Mouse (Mus musculus) hindbrain, embryonic 10.5 days (tissue): ENCODE data around the gene 4930519G04Rik. TPM values are rescaled to one million over a fixed set of nuclear protein-coding genes. Genes with fewer than 3 reads are reported as not detected.

ENCODE experiments used
- DNase-seq: peaks from one replicate; pipeline ENCODE4 v3.0.0-alpha.2; 2017; ENCODE audit warnings: low spot score
- H3K27ac ChIP-seq: fragments of 300-500 bp; sonication (generic); 2 replicates; pipeline ENCODE4 v1.5.1; 2016; ENCODE audit warnings: mild to moderate bottlenecking, moderate library complexity
- H3K27me3 ChIP-seq: fragments of 300-500 bp; sonication (generic); 2 replicates; pipeline ENCODE4 v1.6.1; 2016; ENCODE audit warnings: mild to moderate bottlenecking; ENCODE audit not compliant: poor library complexity, insufficient read depth, severe bottlenecking
- H3K36me3 ChIP-seq: fragments of 300-500 bp; sonication (generic); 2 replicates; pipeline ENCODE4 v1.6.1; 2016; ENCODE audit warnings: mild to moderate bottlenecking, moderate library complexity
- H3K4me1 ChIP-seq: fragments of 300-500 bp; sonication (generic); replicated peaks from 2 replicates; pipeline ENCODE4 v1.6.1; 2016; ENCODE audit warnings: mild to moderate bottlenecking
- H3K4me3 ChIP-seq: fragments of 300-500 bp; sonication (generic); 2 replicates; pipeline ENCODE4 v1.5.1; 2016; ENCODE audit warnings: mild to moderate bottlenecking, moderate library complexity
- H3K9me3 ChIP-seq: fragments of 300-500 bp; sonication (generic); 2 replicates; pipeline ENCODE4 v1.6.1; 2016; ENCODE audit warnings: mild to moderate bottlenecking, moderate library complexity
- WGBS: fragments of 180-500 bp; shearing (Covaris S2); methylation state at CpG from one replicate; pipeline ENCODE4 v1.1.7; 2016; 5-methylcytosine and 5-hydroxymethylcytosine counted together
- polyA plus RNA-seq: library from polyadenylated mRNA; unstranded; fragments of >200 nt; fragmentation: Nextera tagmentation; extraction: Ambion mirVana; gene quantifications from 2 replicates; pipeline ENCODE4 v1.2.1, GENCODE M21; 2016

Gene 4930519G04Rik
- polyA plus RNA-seq, 1 experiment from 2014 or later = not detected

DNA sequence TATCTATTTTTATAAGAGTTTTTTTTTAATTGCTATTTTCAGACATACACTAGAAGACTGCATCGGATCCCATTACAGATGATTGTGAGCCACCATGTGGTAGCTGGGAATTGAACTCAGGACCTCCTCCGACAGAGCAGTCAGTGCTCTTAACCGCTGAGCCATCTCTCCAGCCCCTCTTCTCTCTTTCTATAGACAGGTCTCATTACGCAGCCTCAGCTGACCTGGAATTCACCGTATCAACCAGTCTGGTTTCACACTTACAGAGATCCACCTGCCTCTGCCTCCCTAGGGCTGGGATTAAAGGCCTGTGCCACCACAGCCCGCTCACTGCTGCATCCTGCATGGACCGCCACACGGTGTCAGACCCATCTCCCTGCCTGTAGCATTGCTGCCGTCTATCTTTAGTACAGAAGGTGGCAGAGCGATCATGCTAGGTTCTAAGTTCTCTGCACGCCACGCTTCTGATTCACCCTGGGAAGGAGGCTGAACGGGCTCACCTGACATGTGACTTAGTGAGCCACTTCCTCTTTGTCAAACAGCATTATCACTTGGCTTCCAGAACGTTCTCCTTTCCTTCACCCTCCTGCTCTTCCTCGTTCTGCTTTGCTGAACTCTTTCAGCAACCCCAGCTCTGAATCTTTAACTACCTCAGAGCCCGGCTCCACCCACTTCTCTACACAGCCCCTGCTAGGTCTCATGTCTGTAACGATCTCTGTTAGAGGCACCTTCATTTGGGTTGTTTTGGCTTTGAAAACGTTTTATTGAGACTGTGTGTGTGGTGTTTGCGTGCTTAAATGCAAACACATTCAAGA lies 68.3 kb downstream of the 4930519G04Rik start:
- WGBS = 82% methylated on average over 19 of the region's 19 CpGs

GRCm38 (mm10) chr5:114922366-114922731 lies 68.9 kb downstream of the 4930519G04Rik start:
- no peak for DNase-seq
- WGBS = 68% methylated on average over 10 of the region's 10 CpGs
- Histone ChIP-seq H3K4me3 (no peak overlapping the region), H3K36me3 (no peaks in the 10 kb centered on the region), H3K27ac (no peak overlapping the region), H3K9me3 (no peaks in the 10 kb centered on the region), H3K27me3 (no peaks in the 10 kb centered on the region), H3K4me1 (peaks cover 10% of the 10 kb centered on the region; the same call in 1 of the 2 replicates)

More for the DNA sequence above, 68.3 kb downstream of the 4930519G04Rik start:
- Histone ChIP-seq H3K27ac (no peak overlapping the region), H3K4me3 (no peak overlapping the region), H3K27me3 (no peaks in the 10 kb centered on the region), H3K4me1 (peaks cover 10% of the 10 kb centered on the region; the same call in 1 of the 2 replicates), H3K9me3 (no peaks in the 10 kb centered on the region), H3K36me3 (no peaks in the 10 kb centered on the region)
- no peak for DNase-seq

GRCm38 (mm10) chr5:114922998-114923473 lies 69.6 kb downstream of the 4930519G04Rik start, which contains the start of gene Oasl1:
Gene Oasl1 (plus strand): TSS chr5:114923240.
- Histone ChIP-seq H3K36me3 (no peaks in the 10 kb centered on the region), H3K4me1 (peaks cover 10% of the 10 kb centered on the region; the same call in 1 of the 2 replicates), H3K27me3 (no peaks in the 10 kb centered on the region), H3K27ac (no peak within 1 kb of the TSS), H3K4me3 (no peak within 1 kb of the TSS), H3K9me3 (no peaks in the 10 kb centered on the region)
- WGBS = 72% methylated on average over 15 of the region's 15 CpGs
- no peak for DNase-seq

DNA sequence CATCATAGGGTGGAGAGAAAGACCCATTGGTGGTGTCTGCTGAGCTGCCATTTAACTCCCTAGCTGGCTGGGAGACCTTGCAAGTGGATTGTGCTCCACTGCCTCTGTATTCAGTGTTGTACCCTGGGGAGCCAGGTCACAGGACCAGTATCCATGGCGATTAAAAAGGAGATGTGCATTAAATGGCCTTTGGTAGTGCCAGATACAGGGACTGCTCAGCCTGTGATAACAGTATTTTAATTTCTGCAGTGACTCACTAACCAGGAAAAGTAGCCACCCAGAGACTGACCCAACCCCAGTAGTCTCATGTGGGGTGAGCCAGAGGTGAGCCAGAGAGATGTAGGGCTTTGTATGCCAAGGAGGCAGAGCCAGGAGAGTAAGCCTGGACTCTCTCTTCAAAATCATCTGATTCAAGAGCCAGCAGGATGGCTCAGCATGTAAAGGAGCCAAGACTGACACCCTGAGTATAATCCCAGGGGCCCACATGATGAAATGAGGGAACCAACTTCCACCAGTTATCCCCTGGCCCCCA lies 72.8 kb downstream of the 4930519G04Rik start:
- H3K9me3 ChIP-seq = no peaks in the 10 kb centered on the region
- no peak overlapping the region for H3K27ac ChIP-seq
- WGBS = 65% methylated on average over 1 of the region's 1 CpGs
- no peaks in the 10 kb centered on the region for H3K36me3 ChIP-seq
- no peaks in the 10 kb centered on the region for H3K27me3 ChIP-seq
- no peak for DNase-seq
- H3K4me1 ChIP-seq = peaks cover 10% of the 10 kb centered on the region; the same call in 1 of the 2 replicates
- no peak overlapping the region for H3K4me3 ChIP-seq

- Histone ChIP-seq H3K27ac (no peak overlapping the region), H3K4me3 (no peak overlapping the region), H3K4me1 (peaks cover 10% of the 10 kb centered on the region; the same call in 1 of the 2 replicates), H3K9me3 (no peaks in the 10 kb centered on the region), H3K27me3 (no peaks in the 10 kb centered on the region), H3K36me3 (no peaks in the 10 kb centered on the region)
- 79% methylated on average over 9 of the region's 9 CpGs for WGBS
- no peak for DNase-seq
These were observed 73.3 kb downstream of the 4930519G04Rik start for GRCm38 (mm10) chr5:114926753-114927152.

- H3K4me3 ChIP-seq = no peak overlapping the region
- no peak for DNase-seq
- H3K4me1 ChIP-seq = peaks cover 14% of the 10 kb centered on the region; the same call in 1 of the 2 replicates
- no peak overlapping the region for H3K27ac ChIP-seq
- no peaks in the 10 kb centered on the region for H3K9me3 ChIP-seq
- WGBS = 66% methylated on average over 5 of the region's 5 CpGs
- H3K27me3 ChIP-seq = no peaks in the 10 kb centered on the region
- H3K36me3 ChIP-seq = no peaks in the 10 kb centered on the region
These were observed 78.2 kb downstream of the 4930519G04Rik start for GRCm38 (mm10) chr5:114931626-114932025.

DNA sequence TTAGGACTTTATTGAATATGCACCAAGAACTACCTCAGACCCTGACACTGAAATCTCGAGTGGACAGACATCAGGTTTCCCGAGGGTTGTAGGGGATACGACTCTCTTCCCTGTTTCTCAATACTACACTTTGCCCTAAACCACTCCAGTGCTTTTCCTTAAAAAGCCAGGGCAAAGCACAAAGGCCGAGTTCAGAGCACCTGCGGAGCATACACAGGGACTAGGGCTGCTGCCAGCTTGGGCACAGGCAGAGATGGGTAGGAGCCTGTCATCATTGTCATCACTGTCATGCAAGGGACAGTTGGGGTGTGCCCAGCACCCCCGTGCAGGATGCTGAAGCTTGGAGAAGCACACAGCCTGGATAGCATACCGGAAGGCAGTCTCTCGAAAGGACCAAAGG lies 79.7 kb downstream of the 4930519G04Rik start:
- peaks cover 21% of the 10 kb centered on the region; the same call in 1 of the 2 replicates for H3K4me1 ChIP-seq
- no peak overlapping the region for H3K27ac ChIP-seq
- WGBS = 83% methylated on average over 8 of the region's 8 CpGs
- H3K27me3 ChIP-seq = no peaks in the 10 kb centered on the region
- H3K36me3 ChIP-seq = no peaks in the 10 kb centered on the region
- H3K4me3 ChIP-seq = no peak overlapping the region
- H3K9me3 ChIP-seq = peaks cover 1% of the 10 kb centered on the region; the same call in 1 of the 2 replicates
- DNase-seq = no peak

Other genes starting within 250 kb of the 4930519G04Rik start
- 0.60 and 0.64 TPM in 2 replicates for gene Trpv4, start 195.2 kb upstream of the 4930519G04Rik start, polyA plus RNA-seq
- gene Gltp, start 162.7 kb upstream of the 4930519G04Rik start, polyA plus RNA-seq = 80.4 and 90.3 TPM in 2 replicates
- gene Tchp, start 145.9 kb upstream of the 4930519G04Rik start, polyA plus RNA-seq = 17.9 and 20.8 TPM in 2 replicates
- 59.7 and 74.1 TPM in 2 replicates for gene Ankrd13a, start 79.0 kb upstream of the 4930519G04Rik start, polyA plus RNA-seq
- gene Git2, start 78.1 kb upstream of the 4930519G04Rik start, polyA plus RNA-seq = 39.3 and 39.7 TPM in 2 replicates
- 126 and 159 TPM in 2 replicates for gene 1500011B03Rik, start 30.2 kb upstream of the 4930519G04Rik start, polyA plus RNA-seq
- gene Gm9936, start 5.0 kb downstream of the 4930519G04Rik start, polyA plus RNA-seq = 0.26 and 0.33 TPM in 2 replicates
- gene Oasl2, start 43.3 kb downstream of the 4930519G04Rik start, polyA plus RNA-seq = 0.70 and 1.2 TPM in 2 replicates
- not detected in 2 replicates for gene Oasl1, start 69.6 kb downstream of the 4930519G04Rik start, polyA plus RNA-seq
- gene 2210016L21Rik, start 88.5 kb downstream of the 4930519G04Rik start, polyA plus RNA-seq = 49.0 and 49.9 TPM in 2 replicates
- 0.05 TPM in 1 of 2 replicates, not detected in the other for gene Hnf1a, start 117.4 kb downstream of the 4930519G04Rik start, polyA plus RNA-seq
- 11.2 TPM in 2 replicates for gene Sppl3, start 157.5 kb downstream of the 4930519G04Rik start, polyA plus RNA-seq
- gene Gm10401, start 244.6 kb downstream of the 4930519G04Rik start, polyA plus RNA-seq = 22.3 and 22.8 TPM in 2 replicates